Mouse (Mus musculus): ENCODE data around the gene Ctf2.

The Ctf2 gene

DNA sequence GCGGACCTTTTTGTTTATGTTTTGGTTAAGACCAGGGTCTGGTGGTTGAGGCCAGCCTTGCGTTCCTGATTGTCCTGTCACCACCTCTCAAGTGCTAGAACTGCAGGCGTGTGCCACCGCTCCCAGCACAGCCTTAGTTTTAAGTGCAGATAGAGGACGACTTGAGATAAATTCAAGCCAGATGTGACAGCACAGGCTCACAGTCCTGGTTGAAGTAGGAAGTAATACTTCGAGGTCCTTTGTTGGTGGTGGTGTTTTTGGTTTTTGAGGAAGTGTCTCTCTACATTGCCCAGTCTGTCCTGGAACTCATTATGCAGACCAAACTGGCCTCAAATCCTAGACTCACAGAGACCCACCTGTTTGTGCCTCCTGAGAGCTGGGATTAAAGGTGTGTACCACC is 27.8 kb upstream of the Ctf2 start:
- no peak for DNase-seq

GRCm38 (mm10) chr7:127753741-127754140 is 21.8 kb upstream of the Ctf2 start:
- no peak for DNase-seq

GRCm38 (mm10) chr7:127753158-127753557 is 21.2 kb upstream of the Ctf2 start:
- DNase-seq = no peak

- no peak for DNase-seq
These were observed 20.1 kb upstream of the Ctf2 start for GRCm38 (mm10) chr7:127752069-127752468.

DNA sequence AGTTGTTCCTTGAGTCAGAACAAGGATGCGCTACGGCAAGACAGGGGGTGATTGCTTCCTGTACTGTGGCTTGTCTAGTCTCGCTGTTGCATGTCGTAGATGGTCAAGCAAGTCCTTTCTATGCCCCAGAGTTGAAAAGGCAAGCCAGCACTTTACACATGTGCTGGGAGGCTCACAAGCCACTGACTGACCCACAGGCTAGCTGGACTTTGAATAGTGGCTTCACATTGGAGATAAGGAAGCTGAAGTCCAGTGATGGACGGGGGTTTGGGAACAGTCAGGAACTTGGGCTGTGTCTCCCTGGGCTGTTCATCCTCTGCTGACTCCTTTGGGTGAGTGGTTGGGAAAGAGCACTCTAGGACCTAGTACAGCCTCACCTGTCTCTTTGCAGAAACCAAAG is 19.7 kb upstream of the Ctf2 start:
- DNase-seq = no peak

GRCm38 (mm10) chr7:127750131-127751127 is 18.5 kb upstream of the Ctf2 start:
- peak; percentile 39 for DNase-seq

GRCm38 (mm10) chr7:127748235-127748560 is 16.2 kb upstream of the Ctf2 start:
- DNase-seq = no peak

DNA sequence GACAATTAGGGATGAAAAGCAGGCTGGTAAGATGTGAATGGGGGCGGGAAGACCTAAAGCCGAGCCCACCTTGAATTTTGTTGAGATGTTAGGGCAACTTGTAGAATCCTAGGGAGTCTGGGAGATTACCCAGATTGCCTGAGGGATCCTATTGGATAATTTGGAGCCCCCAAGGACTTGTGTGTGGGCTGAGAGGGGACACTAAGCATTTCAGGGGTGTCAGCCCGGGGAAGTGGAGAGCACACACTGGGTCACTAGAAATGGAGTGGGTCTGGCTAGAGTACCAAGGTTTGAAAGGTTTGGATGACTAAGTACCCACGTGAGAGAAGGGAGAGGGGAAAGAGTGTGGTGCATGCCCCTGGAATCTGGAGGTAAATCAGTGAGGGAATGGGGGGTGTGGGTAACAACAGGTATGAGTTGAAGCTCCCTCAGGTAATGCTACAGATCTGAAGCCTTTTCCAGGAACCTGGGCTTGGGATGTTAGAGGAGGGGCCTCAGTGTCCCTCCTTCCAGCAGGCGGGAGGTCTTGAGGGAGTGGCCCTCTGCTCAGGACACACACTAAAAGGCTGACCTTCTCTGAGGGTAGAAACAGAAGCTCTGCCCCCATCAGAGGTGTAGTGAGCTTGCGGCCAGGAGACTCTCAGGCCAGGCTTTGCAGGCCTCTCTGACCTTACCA is 15.7 kb upstream of the Ctf2 start:
- DNase-seq = no peak

GRCm38 (mm10) chr7:127746494-127747491 is 14.8 kb upstream of the Ctf2 start:
- peak; percentile 71 for DNase-seq

DNA sequence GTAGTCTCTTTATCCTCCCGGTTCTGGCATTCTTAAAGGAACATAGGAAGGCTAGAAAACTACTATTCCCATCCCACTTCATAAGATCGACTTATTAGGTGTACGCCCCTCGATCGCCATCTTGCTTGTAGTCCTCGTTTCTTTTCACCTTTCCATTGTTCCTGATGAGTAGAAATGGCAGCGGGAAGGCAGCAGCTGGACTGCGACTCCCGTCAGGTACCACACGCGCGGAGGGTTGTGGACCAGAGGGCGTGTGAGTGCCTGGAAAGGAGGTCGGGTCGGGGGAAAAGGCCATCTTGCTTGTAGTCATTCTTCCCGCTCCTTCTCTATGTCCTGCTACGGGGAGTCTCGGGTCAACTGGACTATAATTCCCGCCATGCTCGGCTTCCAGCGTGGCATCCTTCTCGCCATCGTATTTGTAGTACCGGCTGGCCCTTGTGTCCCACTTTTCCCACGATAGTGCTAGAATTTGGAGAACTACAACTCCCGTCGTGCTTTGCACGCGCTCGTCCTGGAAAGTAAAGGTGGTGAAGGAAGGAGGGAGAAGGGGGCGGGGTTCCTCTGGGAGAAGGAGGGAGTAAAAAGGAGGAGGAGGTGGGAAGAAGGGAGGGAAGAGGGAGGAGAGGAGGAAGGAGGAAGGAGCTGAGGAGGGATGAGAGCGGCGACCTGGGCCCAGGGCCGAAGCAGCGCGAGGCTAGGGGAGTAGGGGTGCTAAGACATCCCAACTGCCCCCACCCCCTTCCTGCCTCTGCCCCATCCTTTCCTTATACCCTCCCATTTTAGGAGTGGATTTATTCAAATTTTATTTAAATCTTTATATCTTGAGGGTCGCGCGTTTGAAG is 13.9 kb upstream of the Ctf2 start:
- peak; percentile 97 for DNase-seq

GRCm38 (mm10) chr7:127745251-127745651 is 13.3 kb upstream of the Ctf2 start:
- DNase-seq = peak; percentile 94

- peak; percentile 90 for DNase-seq
These were observed 12.5 kb upstream of the Ctf2 start, which contains the start of gene Fbxl19 for GRCm38 (mm10) chr7:127744366-127745045. Fbxl19 (plus strand) TSS chr7:127744543.

GRCm38 (mm10) chr7:127730170-127730569 is 1.8 kb downstream of the Ctf2 start:
- DNase-seq = no peak

DNA sequence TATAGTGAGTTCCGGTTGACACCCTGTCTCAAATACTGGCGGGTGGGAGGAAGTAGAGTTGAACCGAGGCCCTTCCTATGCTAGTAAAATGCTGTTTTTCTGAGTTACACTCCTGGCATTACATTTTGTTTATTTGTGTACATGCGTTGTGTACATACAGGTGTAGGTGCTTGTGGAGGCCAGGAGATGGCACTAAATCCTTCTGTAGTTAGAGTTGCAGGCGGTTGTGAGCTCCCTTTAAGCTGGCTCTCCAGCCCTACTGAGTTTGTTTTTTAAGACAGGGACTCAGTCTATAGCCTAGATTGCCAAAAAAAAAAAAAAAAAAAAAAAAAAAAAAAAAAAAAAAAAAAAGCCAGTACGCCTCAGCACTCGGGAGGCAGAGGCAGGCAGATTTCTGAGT is 4.1 kb downstream of the Ctf2 start:
- DNase-seq = no peak

GRCm38 (mm10) chr7:127725924-127726323 is 6.0 kb downstream of the Ctf2 start:
- DNase-seq = no peak

DNA sequence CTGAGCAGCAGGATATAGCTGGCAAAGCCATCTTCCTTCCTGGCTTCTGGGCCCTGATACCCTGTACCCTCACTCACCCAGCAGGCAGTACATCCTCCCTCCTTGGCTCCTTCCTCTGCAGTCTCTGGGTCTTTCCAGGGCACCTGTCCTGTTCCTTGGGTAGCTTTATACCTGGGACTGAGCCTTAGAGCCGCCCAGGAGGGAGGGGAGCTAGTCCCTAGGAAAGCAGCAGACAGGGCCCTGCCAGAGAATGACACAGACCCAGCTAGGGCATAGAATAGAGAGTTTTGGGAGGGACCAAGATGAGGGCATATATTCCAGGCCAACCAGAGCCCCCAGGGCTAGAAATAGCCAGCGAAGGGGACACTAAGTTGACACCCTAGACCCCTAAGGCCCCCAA is 6.5 kb downstream of the Ctf2 start:
- no peak for DNase-seq

- DNase-seq = peak; percentile 15
These were observed 12.7 kb downstream of the Ctf2 start for GRCm38 (mm10) chr7:127719258-127719657.

DNA sequence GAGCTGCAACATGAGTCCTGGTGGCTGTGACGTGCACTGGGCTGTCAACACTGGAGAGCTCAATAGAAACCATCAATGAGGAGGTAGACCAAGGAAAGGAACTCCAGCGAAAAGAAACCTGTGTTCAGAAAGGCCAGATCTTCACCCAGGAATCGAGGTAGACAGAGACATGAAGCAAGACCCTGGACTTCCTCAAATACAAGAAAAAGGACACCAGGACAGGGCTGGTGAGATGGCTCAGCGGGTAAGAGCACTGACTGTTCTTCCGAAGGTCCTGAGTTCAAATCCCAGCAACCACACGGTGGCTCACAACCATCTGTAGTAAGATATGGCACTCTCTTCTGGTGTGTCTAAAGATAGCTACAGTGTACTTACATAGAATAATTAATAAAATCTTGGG is 13.6 kb downstream of the Ctf2 start:
- no peak for DNase-seq

DNA sequence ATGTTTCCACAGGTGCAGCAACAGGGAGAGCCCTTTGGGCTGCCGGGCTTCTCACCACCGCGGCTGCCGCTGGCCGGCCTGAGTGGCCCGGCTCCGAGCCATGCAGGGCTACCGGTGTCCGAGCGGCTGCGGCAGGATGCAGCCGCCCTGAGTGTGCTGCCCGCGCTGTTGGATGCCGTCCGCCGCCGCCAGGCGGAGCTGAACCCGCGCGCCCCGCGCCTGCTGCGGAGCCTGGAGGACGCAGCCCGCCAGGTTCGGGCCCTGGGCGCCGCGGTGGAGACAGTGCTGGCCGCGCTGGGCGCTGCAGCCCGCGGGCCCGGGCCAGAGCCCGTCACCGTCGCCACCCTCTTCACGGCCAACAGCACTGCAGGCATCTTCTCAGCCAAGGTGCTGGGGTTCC is 15.0 kb downstream of the Ctf2 start:
- DNase-seq = peak; percentile 86

GRCm38 (mm10) chr7:127714816-127715215 is 17.1 kb downstream of the Ctf2 start:
- no peak for DNase-seq
